Mouse (Mus musculus) heart, postnatal 0 days (tissue): ENCODE data around the gene Col25a1.

Experiments
- CTCF ChIP-seq: IDR thresholded peaks from 2 replicates; pipeline ENCODE4 v1.5.1; 2016; ENCODE audit warnings: antibody characterized with exemption, control low read depth, low read depth
- EP300 ChIP-seq: IDR thresholded peaks from 2 replicates; pipeline ENCODE4 v1.6.1; 2016; ENCODE audit warnings: antibody characterized with exemption, low read depth

DNA sequence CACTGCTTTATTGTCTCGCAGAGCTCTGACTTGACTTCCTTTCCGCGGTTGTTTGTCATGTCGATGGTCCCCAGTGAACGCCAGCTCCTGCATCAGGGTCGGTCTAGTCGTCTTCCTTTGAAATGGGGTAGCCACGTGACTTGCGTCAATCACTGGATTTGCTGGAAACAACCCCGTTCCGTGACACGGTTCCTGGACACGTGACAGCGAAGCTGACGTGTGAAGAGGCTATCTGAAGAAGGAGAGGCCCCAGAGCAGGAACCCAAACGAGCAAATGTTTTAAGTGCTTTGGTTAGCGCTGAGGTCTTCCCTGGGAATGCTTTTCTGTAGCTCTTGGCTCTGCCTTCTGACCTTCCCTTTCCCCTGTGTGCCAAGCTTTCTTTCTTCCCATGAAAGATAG, 41.5 kb downstream of the Col25a1 start:
- TF ChIP-seq EP300 (no peak), CTCF (no peak)
